Mouse (Mus musculus) C2C12 (cell line): ENCODE results near the gene Prnd.

ENCODE experiments used
- CEBPB ChIP-seq: IDR thresholded peaks from one replicate; pipeline ENCODE4 v1.6.1; 2011; ENCODE audit warnings: low read depth, mild to moderate bottlenecking, control low read depth, moderate library complexity
- CTCF ChIP-seq: IDR thresholded peaks from one replicate; pipeline ENCODE4 v1.5.1; 2011; ENCODE audit not compliant: control insufficient read depth, insufficient read depth, insufficient read length
- MAX ChIP-seq: IDR thresholded peaks from one replicate; pipeline ENCODE4 v1.6.1; 2011; ENCODE audit warnings: mild to moderate bottlenecking, control low read depth
- MYOG ChIP-seq: IDR thresholded peaks from one replicate; pipeline ENCODE4 v1.6.1; 2011; ENCODE audit not compliant: control insufficient read depth, insufficient read length; ENCODE audit errors: extremely low read depth
- USF1 ChIP-seq: IDR thresholded peaks from one replicate; pipeline ENCODE4 v1.6.1; 2011; ENCODE audit warnings: low read depth, mild to moderate bottlenecking, control low read depth, moderate library complexity

DNA sequence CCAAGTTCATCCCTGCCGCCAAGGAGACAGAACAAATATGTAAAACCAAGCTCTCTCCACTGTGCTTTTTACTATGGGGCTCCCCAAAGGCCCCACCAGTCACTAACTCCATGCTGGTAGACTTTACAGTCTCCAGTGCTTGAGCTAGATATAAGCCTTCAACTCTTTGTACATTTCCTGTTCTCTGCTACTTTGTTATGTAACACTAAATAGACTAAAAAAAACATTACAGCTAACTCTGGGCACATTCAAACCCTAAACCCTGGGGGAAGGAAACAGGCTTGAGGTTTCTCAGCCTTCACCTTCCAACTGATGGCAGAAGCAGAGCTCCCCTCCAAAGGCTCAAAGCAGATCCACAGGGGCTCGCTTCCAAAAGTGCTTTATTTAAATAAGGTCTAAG, 41.8 kb downstream of the Prnd start:
- TF ChIP-seq CTCF (no peak), MYOG (no peak), USF1 (no peak), CEBPB (no peak), MAX (no peak)
